Mouse (Mus musculus) heart, adult 8-10 months (tissue): ENCODE data around the gene Prl8a1. TPM values are rescaled to one million over a fixed set of nuclear protein-coding genes. Genes with fewer than 3 reads are reported as not detected.

Source experiments
- DNase-seq: peaks from one replicate; pipeline ENCODE4 v3.0.0; 2022; ENCODE audit warnings: low spot score
- total RNA-seq, 4 experiments: library from RNA; stranded (reverse); gene quantifications; 2 replicates each; pipeline ENCODE4 v1.2.4; 2022

Prl8a1 gene
- total RNA-seq: not detected

GRCm38 (mm10) chr13:27582071-27582470 lies at the start of gene Prl8a1:
TSS of gene Prl8a1 (minus strand) at chr13:27582171.
- no peak for DNase-seq

- DNase-seq: no peak
Observed at GRCm38 (mm10) chr13:27610482-27610881, 28.5 kb upstream of the Prl8a1 start, which contains the start of gene Prl7b1. TSS of gene Prl7b1 (minus strand) at chr13:27610582.

- no peak for DNase-seq
Observed at GRCm38 (mm10) chr13:27564506-27564905, 17.5 kb downstream of the Prl8a1 start, which contains the start of gene Prl8a9. TSS of gene Prl8a9 (minus strand) at chr13:27564606.

GRCm38 (mm10) chr13:27553336-27553735 lies 28.6 kb downstream of the Prl8a1 start:
- DNase-seq: no peak

Other genes starting within 250 kb of the Prl8a1 start
- gene Prl8a2, start 236.5 kb downstream of the Prl8a1 start, total RNA-seq: not detected
- gene Prl2b1, start 191.3 kb downstream of the Prl8a1 start, total RNA-seq: not detected
- gene Prl8a6, start 143.5 kb downstream of the Prl8a1 start, total RNA-seq: not detected
- gene Prl8a8, start 69.0 kb downstream of the Prl8a1 start, total RNA-seq: not detected
- not detected for gene Prl8a9, start 17.6 kb downstream of the Prl8a1 start, total RNA-seq
- not detected for gene Prl7b1, start 28.4 kb upstream of the Prl8a1 start, total RNA-seq
- gene Prl7a1, start 60.3 kb upstream of the Prl8a1 start, total RNA-seq: not detected
- gene Prl7a2, start 85.9 kb upstream of the Prl8a1 start, total RNA-seq: not detected
- not detected for gene Prl7d1, start 134.6 kb upstream of the Prl8a1 start, total RNA-seq
- gene Prl7c1, start 198.6 kb upstream of the Prl8a1 start, total RNA-seq: not detected
- not detected for gene Prl2a1, start 219.5 kb upstream of the Prl8a1 start, total RNA-seq